ENCODE assay signal across 10 mouse cellular contexts in the genomic region with DNA sequence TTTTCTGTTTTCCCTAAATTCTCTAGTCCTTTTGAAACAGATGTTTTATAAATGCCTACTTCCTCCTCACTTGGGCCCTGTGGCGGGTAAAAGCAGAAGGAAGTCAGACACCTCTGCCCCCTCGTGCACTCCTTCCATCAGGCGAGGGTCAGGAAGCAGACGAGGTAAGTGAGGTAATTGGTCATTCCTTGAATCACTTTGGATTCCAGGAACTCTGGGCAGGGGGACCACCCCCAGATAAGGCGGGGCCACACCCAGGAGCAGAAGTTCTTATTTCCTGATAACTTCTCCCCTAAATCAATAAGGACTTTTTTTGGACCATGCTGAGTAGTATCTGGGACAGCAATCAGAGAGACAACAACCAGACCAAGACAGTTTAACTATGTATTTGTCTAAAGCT. TPM values are rescaled to one million over a fixed set of nuclear protein-coding genes. Genes with fewer than 3 reads are reported as not detected.
DNase-seq lines count a peak whose midpoint lies in the region; TF ChIP-seq lines count a peak whose summit lies in the region.
"Had no signal": no experiment of that assay in that cellular context is flagged by ENCODE, and none has a peak within 500 bp of the region (broad histone marks: within the 10 kb centered on the region; RNA-seq: fewer than 3 reads in every experiment).

No protein-coding gene starts in this region.

- H3K4me3 ChIP-seq in MEL (ENCODE audit: control insufficient read depth in 1 of 2, insufficient read depth in 1 of 2, low read depth in 2 of 2, low read length in 2 of 2) (peak overlapping the region in 1 of 2 experiments; percentile 12; a peak in 1 of 4 replicates), macrophage (ENCODE audit: inconsistent target) (no peak overlapping the region)
- H3K4me3 ChIP-seq: erythroblast, embryonic 14.5 days; limb, embryonic 10.5 days had no signal

- no peak for TF ChIP-seq CTCF in MEL (IDR thresholded peaks at IDR 0.05 in 2 of 3, conservative IDR thresholded peaks at IDR 0.05 in 1 of 3; ENCODE audit: control insufficient read depth in 1 of 3, insufficient read depth in 1 of 3, low read depth in 2 of 3, low read length in 3 of 3, poor library complexity in 1 of 3, severe bottlenecking in 1 of 3)

- no peak for TF ChIP-seq RAD21 in MEL (IDR thresholded peaks at IDR 0.05; ENCODE audit: low read depth, low read length)

- H3K79me2 ChIP-seq in MEL (ENCODE audit: control insufficient read depth, insufficient read depth, low read length, poor library complexity) (no peaks in the 10 kb centered on the region; the same call in 1 of the 2 replicates), macrophage (ENCODE audit: inconsistent target) (no peaks in the 10 kb centered on the region)

- no peak for TF ChIP-seq POLR2A in MEL (IDR thresholded peaks at IDR 0.05; ENCODE audit: control insufficient read depth in 1 of 2, insufficient read depth in 1 of 2, low read depth in 1 of 2, low read length in 2 of 2, poor library complexity in 1 of 2)

- H3K27me3 ChIP-seq in MEL (ENCODE audit: control insufficient read depth in 1 of 2, insufficient read depth in 2 of 2, low read length in 2 of 2), result no peaks in the 10 kb centered on the region

- H3K9me3 ChIP-seq in MEL (replicated peaks; ENCODE audit: insufficient read depth, low read length), result no peaks in the 10 kb centered on the region
- H3K9me3 ChIP-seq: limb, embryonic 10.5 days had no signal

- H3K27ac ChIP-seq in MEL (ENCODE audit: control insufficient read depth, low read depth, low read length) (peak overlapping the region; percentile 66), macrophage (peak overlapping the region; percentile 52)
- H3K27ac ChIP-seq: limb, embryonic 10.5 days had no signal

- TF ChIP-seq EP300 in MEL (IDR thresholded peaks at IDR 0.05; ENCODE audit: low read depth in 1 of 2, low read length in 2 of 2), result peak; percentile 39 to 52; a peak in 3 of 4 replicates

- H3K4me1 ChIP-seq in MEL (ENCODE audit: control insufficient read depth in 1 of 2, insufficient read depth in 2 of 2, low read length in 2 of 2), result peaks cover 5 to 18% of the 10 kb centered on the region in 2 experiments; a peak in 3 of 4 replicates

- DNase-seq in B cell, adult 2 months, result peak; percentile 31 to 32
- DNase-seq in MEL (ENCODE audit: low read depth, low spot score) (peak; percentile 82), liver (peak; percentile 80)
- no peak for DNase-seq in cerebellum, postnatal 36 days
- no peak for DNase-seq in left cerebral cortex, adult 11 months (ENCODE audit: low spot score)
- no peak for DNase-seq in right cerebral cortex, postnatal 36 days (ENCODE audit: low spot score in 2 of 2)
- DNase-seq: kidney, adult 11 months had no signal

- WGBS in macrophage (ENCODE audit: missing documents), result 4% methylated on average over 5 of the region's 5 CpGs

- peaks cover 0 to 18% of the 10 kb centered on the region in 2 experiments; a peak in 2 of 4 replicates for H3K36me3 ChIP-seq in MEL (ENCODE audit: control insufficient read depth in 1 of 2, insufficient read depth in 2 of 2, low read length in 2 of 2)
- no peaks in the 10 kb centered on the region for H3K36me3 ChIP-seq in macrophage (ENCODE audit: inconsistent target)
- H3K36me3 ChIP-seq: limb, embryonic 10.5 days had no signal

- peak overlapping the region; percentile 54 for H3K9ac ChIP-seq in MEL (ENCODE audit: control insufficient read depth, low read depth, low read length, poor library complexity, severe bottlenecking)

TF ChIP-seq in MEL, 35 proteins besides CTCF, POLR2A, EP300 and RAD21:
- TF ChIP-seq GATA1 (IDR thresholded peaks at IDR 0.05; ENCODE audit: low read depth, low read length) (peak; percentile 57), MAZ (IDR thresholded peaks at IDR 0.05; ENCODE audit: low read depth, low read length) (no peak; the same call in 1 of the 2 replicates), ETS1 (IDR thresholded peaks at IDR 0.05; ENCODE audit: low read depth, low read length) (peak; percentile 56; the same call in 1 of the 2 replicates), HCFC1 (IDR thresholded peaks at IDR 0.05; ENCODE audit: low read depth, low read length) (0 out of 2 replicates have a peak, but pooled peaks have one; percentile 17), MYC (IDR thresholded peaks at IDR 0.05; ENCODE audit: low read depth, low read length) (peak; percentile 81), E2F4 (IDR thresholded peaks at IDR 0.05; ENCODE audit: borderline replicate concordance, low read depth, low read length) (peak; percentile 72), ZNF384 (IDR thresholded peaks at IDR 0.05; ENCODE audit: low read depth, low read length) (no peak), ELF1 (IDR thresholded peaks at IDR 0.05; ENCODE audit: low read depth, low read length) (peak; percentile 37; the same call in 1 of the 2 replicates), RCOR1 (IDR thresholded peaks at IDR 0.05; ENCODE audit: low read depth, low read length) (peak; percentile 42), ZMIZ1 (IDR thresholded peaks at IDR 0.05; ENCODE audit: low read depth, low read length) (no peak), MAX (IDR thresholded peaks at IDR 0.05; ENCODE audit: low read length) (peak; percentile 91), BHLHE40 (IDR thresholded peaks at IDR 0.05; ENCODE audit: borderline replicate concordance, low read depth, low read length) (0 out of 2 replicates have a peak, but pooled peaks have one; percentile 2), UBTF (IDR thresholded peaks at IDR 0.05; ENCODE audit: borderline replicate concordance, insufficient read depth, low read depth, low read length) (no peak)

RNA-seq across cellular contexts. Expression of gene Lcor, which starts 36.7 kb away (rescaled TPM):
- 8.7 and 9.1 TPM in 2 replicates for total RNA-seq in MEL (2012; rRNA removed)
- polyA plus RNA-seq in MEL (2012; ENCODE audit: insufficient read depth in 1 of 2, insufficient read length in 2 of 2, low read depth in 1 of 2, low replicate concordance in 2 of 2, missing spikeins in 1 of 2) (1 to 10 TPM in 1 of 2 experiments, not detected in 1; 8.1 TPM), macrophage (2018) (2.2 to 3.2 TPM (median 2.7 TPM) in 3 replicates)
- 100 to 1,000 TPM in 1 of 26 experiments, 10 to 100 TPM in 25; 16.0 to 133 (median 71.5) TPM for total RNA-seq in macrophage (2018; cell fraction: chromatin; rRNA removed)
- 10 to 100 TPM in 20 of 26 experiments, 1 to 10 TPM in 6; 7.9 to 16.2 (median 12.3) TPM for total RNA-seq in macrophage (2018; cell fraction: cytosol; rRNA removed)
- total RNA-seq in macrophage (2018; cell fraction: nucleus; rRNA removed), result 100 to 1,000 TPM in 1 of 26 experiments, 10 to 100 TPM in 25; 12.4 to 135 (median 47.8) TPM

Comparison
In these comparisons a context has a peak if more than half of its experiments do, and no peak if none do; other contexts are left out.
1. DNase-seq: peak in B cell, adult 2 months (2 of 2), MEL (single experiment) and liver (single experiment); none in cerebellum, postnatal 36 days (0 of 2), left cerebral cortex, adult 11 months (single experiment) and right cerebral cortex, postnatal 36 days (0 of 2).